Comparison of ENCODE assay signal across 20 mouse cellular contexts in the genomic region with DNA sequence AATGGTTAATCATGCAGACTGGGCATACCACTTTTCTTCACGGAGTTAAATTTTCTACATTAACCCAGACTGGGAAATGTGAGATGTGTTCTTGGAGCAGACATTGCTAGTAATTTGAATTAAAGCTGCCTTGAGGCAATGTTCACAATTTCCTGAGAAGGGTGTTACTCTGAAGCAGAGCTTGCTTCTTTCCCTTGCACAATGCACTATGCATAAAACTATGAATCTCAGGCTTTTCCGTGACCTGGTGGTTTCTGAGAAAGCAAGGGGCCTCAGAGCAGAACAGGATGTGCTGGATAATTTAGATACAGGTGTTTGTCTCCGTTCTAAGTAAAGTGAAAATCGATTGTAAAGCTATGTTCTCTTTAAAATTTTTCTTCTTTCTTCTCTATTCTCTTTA.
"Had no signal": no experiment of that assay in that cellular context is flagged by ENCODE, and none has a peak within 500 bp of the region (broad histone marks: within the 10 kb centered on the region; RNA-seq: fewer than 3 reads in every experiment).

No protein-coding gene starts in this region.

- H3K9me3 ChIP-seq: limb, embryonic 10.5 days; limb, embryonic 13.5 days; liver, embryonic 12.5 days; liver, embryonic 15.5 days; lung, embryonic 15.5 days; midbrain, embryonic 12.5 days; stomach, embryonic 15.5 days had no signal

- H3K4me3 ChIP-seq: limb, embryonic 10.5 days; limb, embryonic 13.5 days; liver, embryonic 12.5 days; liver, embryonic 15.5 days; lung, embryonic 15.5 days; megakaryocyte, embryonic 14.5 days; midbrain, embryonic 12.5 days; stomach, embryonic 15.5 days had no signal

- H3K9ac ChIP-seq: limb, embryonic 13.5 days; liver, embryonic 12.5 days; liver, embryonic 15.5 days; lung, embryonic 15.5 days; midbrain, embryonic 12.5 days; stomach, embryonic 15.5 days had no signal

- H3K4me2 ChIP-seq: limb, embryonic 13.5 days; liver, embryonic 12.5 days; liver, embryonic 15.5 days; lung, embryonic 15.5 days; midbrain, embryonic 12.5 days; stomach, embryonic 15.5 days had no signal

- H3K4me1 ChIP-seq: limb, embryonic 10.5 days; limb, embryonic 13.5 days; liver, embryonic 12.5 days; liver, embryonic 15.5 days; lung, embryonic 15.5 days; megakaryocyte, embryonic 14.5 days; midbrain, embryonic 12.5 days; stomach, embryonic 15.5 days had no signal

- H3K27ac ChIP-seq: kidney, postnatal 0 days; limb, embryonic 10.5 days; limb, embryonic 13.5 days; liver, embryonic 12.5 days; liver, embryonic 15.5 days; lung, embryonic 15.5 days; midbrain, embryonic 12.5 days; stomach, embryonic 15.5 days had no signal

- H3K27me3 ChIP-seq: limb, embryonic 13.5 days; liver, embryonic 12.5 days; liver, embryonic 15.5 days; lung, embryonic 15.5 days; megakaryocyte, embryonic 14.5 days; midbrain, embryonic 12.5 days; stomach, embryonic 15.5 days had no signal

- ATAC-seq: intestine, embryonic 16.5 days; liver, embryonic 12.5 days had no signal

- H3K36me3 ChIP-seq: limb, embryonic 10.5 days; limb, embryonic 13.5 days; liver, embryonic 12.5 days; liver, embryonic 15.5 days; lung, embryonic 15.5 days; midbrain, embryonic 12.5 days; stomach, embryonic 15.5 days had no signal

- DNase-seq: kidney, adult 18-20 months; kidney, adult 9 months; kidney, postnatal 25 days; liver; lung, adult 18-20 months; lung, postnatal 10 days; lung, postnatal 36 days; right cerebral cortex, postnatal 25 days; spleen, adult 18-20 months; thymus, postnatal 25 days had no signal
